Mouse (Mus musculus) cortical plate, adult 2 months (tissue): ENCODE results near the gene Gm49354. TPM values are rescaled to one million over a fixed set of nuclear protein-coding genes. Genes with fewer than 3 reads are reported as not detected.
"Not testable (repeated sequence)": the region's sequence is repeated elsewhere in the genome, so short reads cannot be mapped to it uniquely, and the experiment has no call there.

ENCODE experiments used
- H3K27ac ChIP-seq: fragments of 200-500 bp; 2 replicates; pipeline ENCODE4 v1.5.1; 2012; ENCODE audit warnings: low read length, control low read depth, inconsistent platforms; ENCODE audit not compliant: insufficient read depth
- H3K4me1 ChIP-seq: fragments of 200-500 bp; 2 replicates; pipeline ENCODE4 v1.6.1; 2011; ENCODE audit warnings: low read length; ENCODE audit not compliant: control insufficient read depth, insufficient read depth
- H3K4me3 ChIP-seq: fragments of 200-500 bp; 2 replicates; pipeline ENCODE4 v1.5.1; 2011; ENCODE audit warnings: mild to moderate bottlenecking, low read length, control low read depth; ENCODE audit not compliant: insufficient read depth
- CTCF ChIP-seq: fragments of 200-500 bp; IDR thresholded peaks from 2 replicates; pipeline ENCODE4 v1.5.1; 2011; ENCODE audit warnings: mild to moderate bottlenecking, control low read depth, low read length; ENCODE audit not compliant: insufficient read depth; ENCODE audit errors: extremely low read depth
- POLR2A ChIP-seq: fragments of 200-500 bp; IDR thresholded peaks from 2 replicates; pipeline ENCODE4 v1.6.1; 2011; ENCODE audit warnings: mild to moderate bottlenecking, low read length, control low read depth; ENCODE audit not compliant: insufficient read depth; ENCODE audit errors: extremely low read depth
- polyA plus RNA-seq: library from polyadenylated mRNA; depleted of rRNA; stranded (reverse); fragments of >200 nt; gene quantifications from 2 replicates; pipeline ENCODE4 v1.2.3, GENCODE M21; 2012

The Gm49354 gene
- polyA plus RNA-seq, 1 experiment = not detected

GRCm38 (mm10) chr13:59800077-59800476 lies 18.0 kb upstream of the Gm49354 start:
- Histone ChIP-seq H3K4me3 (no peak overlapping the region), H3K27ac (no peak overlapping the region), H3K4me1 (peaks cover 2% of the 10 kb centered on the region)
- TF ChIP-seq POLR2A = no peak
- no peak for TF ChIP-seq CTCF

DNA sequence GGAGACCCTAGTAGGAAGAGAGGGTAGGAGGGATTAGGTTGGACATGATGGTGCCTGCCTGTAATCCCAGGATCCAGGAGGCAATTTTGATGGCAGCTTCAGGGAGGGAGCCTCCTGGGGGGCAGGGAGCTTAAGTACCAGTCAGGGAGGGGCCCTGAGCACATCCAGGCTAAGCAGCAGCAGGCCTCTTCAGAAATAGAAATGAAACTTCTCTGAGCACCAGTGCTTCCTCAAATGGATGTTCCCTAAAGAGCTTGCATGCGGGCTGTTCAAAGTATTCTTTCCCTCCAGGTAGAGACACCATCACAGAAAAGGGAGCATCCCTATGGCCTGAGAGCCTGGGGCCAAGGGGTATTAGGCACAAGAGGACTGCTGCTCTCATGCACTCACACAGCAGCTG lies 16.3 kb upstream of the Gm49354 start:
- H3K4me1 ChIP-seq = peaks cover 2% of the 10 kb centered on the region
- TF ChIP-seq POLR2A (no peak), CTCF (no peak)
- no peak overlapping the region for H3K4me3 ChIP-seq
- no peak overlapping the region for H3K27ac ChIP-seq

DNA sequence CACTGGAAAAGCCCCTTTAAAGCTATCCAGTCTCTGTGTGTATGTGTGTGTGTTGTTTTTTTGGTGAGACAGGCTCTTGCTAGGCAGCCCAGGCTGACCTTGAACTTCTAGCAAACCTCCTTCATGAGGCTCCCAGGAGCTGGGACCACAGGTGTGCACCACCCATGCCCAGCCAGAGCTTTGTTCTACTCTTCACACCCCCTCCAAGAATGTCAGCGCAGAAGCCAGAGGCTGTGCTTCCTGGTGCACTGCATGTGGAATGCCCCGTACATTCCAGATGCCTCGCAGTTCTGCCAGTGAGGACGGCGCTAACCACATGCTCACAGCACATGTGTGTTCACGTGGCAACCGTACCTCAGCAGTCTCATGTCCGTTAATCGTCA lies 14.4 kb upstream of the Gm49354 start:
- Histone ChIP-seq H3K27ac (no peak overlapping the region), H3K4me1 (no peaks in the 10 kb centered on the region; the same call in 1 of the 2 replicates), H3K4me3 (no peak overlapping the region)
- no peak for TF ChIP-seq POLR2A
- TF ChIP-seq CTCF = no peak

DNA sequence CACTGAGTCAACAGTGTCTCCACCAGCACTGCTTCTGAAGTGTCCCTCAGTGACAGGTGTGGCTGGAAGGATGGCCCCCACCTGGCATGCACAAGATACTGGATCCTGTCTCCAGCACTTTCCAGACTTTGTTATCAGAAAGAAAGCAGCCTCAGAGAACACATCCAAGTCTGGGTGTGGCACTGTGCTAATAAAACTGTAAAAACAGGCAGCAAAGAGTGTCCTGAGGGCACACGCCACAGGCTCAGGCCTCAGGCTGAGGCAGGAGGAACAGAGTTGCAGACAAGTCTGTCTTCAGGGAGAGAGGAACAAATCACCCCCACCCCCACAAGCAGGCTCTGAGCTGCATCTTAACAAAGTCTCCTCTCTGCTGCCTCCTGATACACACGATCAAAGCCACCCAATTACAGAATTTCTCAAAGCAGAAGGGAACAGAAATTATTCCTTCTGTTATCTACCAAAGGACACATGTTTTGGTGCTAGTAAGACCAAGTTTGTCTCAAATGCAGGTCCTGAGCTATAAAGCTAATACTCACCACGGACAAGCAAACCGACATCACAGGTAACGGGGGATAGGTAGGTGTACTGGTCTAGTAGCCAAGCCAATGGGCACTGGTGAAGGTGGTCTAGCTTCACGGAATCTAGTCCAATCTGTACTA lies 13.9 kb upstream of the Gm49354 start:
- Histone ChIP-seq H3K4me1 (no peaks in the 10 kb centered on the region; the same call in 1 of the 2 replicates), H3K4me3 (no peak overlapping the region), H3K27ac (no peak overlapping the region)
- TF ChIP-seq POLR2A (no peak), CTCF (no peak)

GRCm38 (mm10) chr13:59794786-59795185 lies 12.7 kb upstream of the Gm49354 start:
- no peaks in the 10 kb centered on the region for H3K4me1 ChIP-seq
- no peak overlapping the region for H3K27ac ChIP-seq
- TF ChIP-seq POLR2A (no peak), CTCF (no peak)
- H3K4me3 ChIP-seq = no peak overlapping the region

GRCm38 (mm10) chr13:59779744-59780264 lies 2.2 kb downstream of the Gm49354 start:
- H3K27ac ChIP-seq = not testable (repeated sequence)

DNA sequence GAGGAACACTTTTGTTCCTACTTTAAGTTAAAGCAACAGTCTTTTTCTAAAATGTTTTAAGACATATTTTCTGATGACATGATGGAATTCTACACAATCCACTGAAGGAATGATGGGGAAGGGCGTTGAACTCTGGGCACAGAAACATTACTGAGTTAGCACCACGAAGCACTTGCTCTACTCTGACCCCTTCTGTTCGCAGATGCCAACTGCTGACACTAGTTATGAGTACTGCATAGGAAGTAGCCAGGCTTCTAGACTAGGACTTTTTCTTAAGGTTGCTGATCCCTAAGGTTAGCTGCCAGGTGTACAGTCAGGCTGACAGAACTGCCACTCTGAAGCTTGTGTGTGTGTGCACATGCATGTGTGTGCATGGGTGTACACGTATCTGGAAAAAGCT lies 2.8 kb downstream of the Gm49354 start:
- 0 out of 2 replicates have a peak, but pooled peaks have one; percentile 8 for TF ChIP-seq CTCF
- TF ChIP-seq POLR2A = no peak
- Histone ChIP-seq H3K27ac (no peak overlapping the region), H3K4me3 (no peak overlapping the region), H3K4me1 (no peaks in the 10 kb centered on the region)

More at GRCm38 (mm10) chr13:59779744-59780264, 2.2 kb downstream of the Gm49354 start:
- H3K4me3 ChIP-seq, H3K4me1 ChIP-seq: not testable (repeated sequence)

DNA sequence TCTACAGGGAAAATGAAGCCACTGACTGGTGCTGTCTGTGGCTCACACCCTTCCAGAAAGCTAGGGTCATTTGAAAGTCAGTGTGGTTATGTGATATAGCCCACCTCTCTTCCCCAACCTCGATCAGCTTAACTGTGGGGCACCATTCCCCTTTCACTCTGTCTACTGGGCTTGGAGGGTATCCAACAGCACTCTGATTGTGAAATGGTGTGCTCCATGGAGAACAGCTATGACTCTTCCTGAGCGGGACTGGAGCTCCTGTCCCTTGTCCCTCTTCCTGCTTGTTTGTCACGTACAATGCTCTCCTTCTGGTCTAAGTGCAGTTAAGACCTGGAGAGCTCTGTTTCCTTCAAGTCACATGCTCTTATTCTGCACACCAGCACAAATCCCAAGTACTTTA lies 6.9 kb downstream of the Gm49354 start:
- no peak for TF ChIP-seq POLR2A
- TF ChIP-seq CTCF = no peak
- no peak overlapping the region for H3K4me3 ChIP-seq
- no peak overlapping the region for H3K27ac ChIP-seq
- H3K4me1 ChIP-seq = peaks cover 2% of the 10 kb centered on the region; the same call in 1 of the 2 replicates

DNA sequence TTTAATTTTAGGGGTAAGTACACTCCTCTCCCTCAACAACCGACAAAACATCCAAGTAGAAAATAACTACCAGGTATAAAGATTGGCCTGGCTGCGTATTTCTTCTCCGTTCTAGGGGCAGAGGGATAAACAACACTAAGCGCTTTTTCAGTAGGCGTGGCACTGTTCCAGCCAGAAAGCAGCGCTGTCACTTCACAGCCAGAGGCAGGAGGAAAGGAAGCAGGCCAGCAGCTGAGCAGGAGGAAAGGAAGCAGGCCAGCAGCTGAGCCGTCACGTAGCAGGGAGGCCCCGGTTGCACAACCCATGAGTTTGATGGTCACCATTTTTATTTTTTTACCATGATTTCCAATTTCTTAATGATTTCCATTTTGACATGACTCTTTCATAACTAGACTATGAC lies 10.8 kb downstream of the Gm49354 start:
- Histone ChIP-seq H3K4me1 (peaks cover 7% of the 10 kb centered on the region; the same call in 1 of the 2 replicates), H3K4me3 (no peak overlapping the region; the same call in 1 of the 2 replicates), H3K27ac (peak overlapping the region; percentile 98; the same call in 1 of the 2 replicates)
- TF ChIP-seq POLR2A (peak; percentile 34; the same call in 1 of the 2 replicates), CTCF (no peak)

GRCm38 (mm10) chr13:59770847-59771246 lies 11.2 kb downstream of the Gm49354 start:
- Histone ChIP-seq H3K27ac (peak overlapping the region; percentile 98), H3K4me3 (no peak overlapping the region; the same call in 1 of the 2 replicates), H3K4me1 (peaks cover 7% of the 10 kb centered on the region; the same call in 1 of the 2 replicates)
- no peak for TF ChIP-seq POLR2A
- no peak for TF ChIP-seq CTCF
